Mouse (Mus musculus): ENCODE data around the gene Olfr239.
"Not testable (repeated sequence)": the region's sequence is repeated elsewhere in the genome, so short reads cannot be mapped to it uniquely, and the experiment has no call there.

Gene Olfr239

DNA sequence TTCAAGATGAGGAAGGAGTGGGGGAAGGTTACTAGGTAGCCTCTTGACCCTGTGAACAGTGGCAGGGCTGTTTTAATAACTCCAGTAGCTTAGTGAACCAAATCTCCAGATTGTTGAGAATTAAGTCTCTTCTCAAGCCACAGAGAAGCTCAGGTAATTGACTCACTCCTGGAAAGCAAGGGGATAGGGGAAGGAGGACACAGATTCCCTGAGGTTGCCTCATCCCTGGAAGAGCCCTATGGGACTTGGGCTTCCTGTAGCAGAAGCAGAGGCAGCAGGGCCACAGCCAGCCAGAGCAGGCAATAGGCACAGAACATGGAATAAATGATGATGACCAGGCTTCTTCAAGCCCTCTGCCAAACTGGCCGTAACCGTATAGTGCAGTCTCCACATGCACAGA is at the start of gene Olfr239:
Gene Olfr239, plus strand, starts transcription at position 301 of the 400 bp plus-strand sequence.
- not testable (repeated sequence) for DNase-seq (ENCODE audit: low spot score in 2 of 2)

DNA sequence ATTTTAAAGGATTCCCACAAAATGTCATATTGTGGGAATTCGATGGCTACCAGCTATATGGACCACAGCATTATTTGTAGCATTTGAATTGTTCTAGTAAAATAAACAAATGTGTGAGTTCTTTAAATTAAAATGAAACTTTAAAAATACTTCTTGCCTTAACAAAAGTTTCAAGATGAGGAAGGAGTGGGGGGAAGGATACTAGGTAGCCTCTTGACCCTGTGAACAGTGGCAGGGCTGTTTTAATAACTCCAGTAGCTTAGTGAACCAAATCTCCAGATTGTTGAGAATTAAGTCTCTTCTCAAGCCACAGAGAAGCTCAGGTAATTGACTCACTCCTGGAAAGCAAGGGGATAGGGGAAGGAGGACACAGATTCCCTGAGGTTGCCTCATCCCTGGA is 23.0 kb upstream of the Olfr239 start, which contains the start of gene Olfr55:
Gene Olfr55, plus strand, starts transcription at position 301 of the 400 bp plus-strand sequence.
- DNase-seq (ENCODE audit: low spot score in 2 of 2) = not testable (repeated sequence)

GRCm38 (mm10) chr17:33221590-33221989 is 30.5 kb downstream of the Olfr239 start, which contains the start of gene Olfr1564:
Gene Olfr1564 (minus strand): TSS chr17:33221690.
- no peak for DNase-seq (ENCODE audit: low spot score in 2 of 2)

DNA sequence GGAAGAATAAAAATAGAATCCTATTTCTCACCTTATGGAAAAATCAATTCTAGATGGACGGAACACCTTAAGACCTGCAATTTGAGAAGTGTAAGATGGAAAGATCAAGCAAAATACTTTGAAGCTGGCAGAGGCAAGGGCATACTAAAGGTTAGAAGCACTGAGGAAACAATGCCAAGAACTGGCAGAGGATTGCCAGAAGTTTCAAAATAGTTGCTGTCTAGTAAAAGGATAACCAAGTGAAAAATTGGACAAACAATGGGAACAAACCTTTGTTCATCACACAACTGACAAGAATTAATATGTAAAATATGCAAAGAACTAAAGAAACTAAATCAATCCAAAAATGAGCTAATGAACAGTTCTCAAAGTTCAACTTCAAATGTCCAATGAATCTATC is 45.5 kb downstream of the Olfr239 start:
- not testable (repeated sequence) for DNase-seq (ENCODE audit: low spot score in 2 of 2)
